In genomic region chr14:55767519-55768414, GRCm38 (mm10) we compare ENCODE assay signal across 9 mouse cellular contexts. TPM values are rescaled to one million over a fixed set of nuclear protein-coding genes. Genes with fewer than 3 reads are reported as not detected.
DNase-seq lines count a peak whose midpoint lies in the region; ATAC-seq and TF ChIP-seq lines count a peak whose summit lies in the region.
"Had no signal": no experiment of that assay in that cellular context is flagged by ENCODE, and none has a peak within 500 bp of the region (broad histone marks: within the 10 kb centered on the region; RNA-seq: fewer than 3 reads in every experiment).

No protein-coding gene starts in this region.

- peak overlapping the region; percentile 76 for H3K4me2 ChIP-seq in embryonic facial prominence, embryonic 15.5 days (replicated peaks)
- H3K4me2 ChIP-seq in stomach, postnatal 0 days (replicated peaks; ENCODE audit: low read depth) = peak overlapping the region; percentile 64

- TF ChIP-seq EP300 in stomach, postnatal 0 days (optimal IDR thresholded peaks at IDR 0.05) = no peak

- peaks cover 63% of the 10 kb centered on the region for H3K27me3 ChIP-seq in erythroblast, embryonic 14.5 days (ENCODE audit: control insufficient read depth)
- H3K27me3 ChIP-seq in embryonic facial prominence, embryonic 15.5 days = peaks cover 41% of the 10 kb centered on the region
- H3K27me3 ChIP-seq in limb, embryonic 10.5 days (ENCODE audit: low read depth, poor library complexity, severe bottlenecking) = peaks cover 78% of the 10 kb centered on the region
- H3K27me3 ChIP-seq in stomach, postnatal 0 days (ENCODE audit: control insufficient read depth, insufficient read depth, low read length) = no peaks in the 10 kb centered on the region

- ATAC-seq in erythroblast, adult 5-6 weeks (replicated peaks; ENCODE audit: low FRiP score, poor library complexity, severe bottlenecking) = no peak
- peak; percentile 57 for ATAC-seq in embryonic facial prominence, embryonic 15.5 days (ENCODE audit: insufficient number of reproducible peaks, low FRiP score, low TSS enrichment, low read depth)
- peak; percentile 25 to 49; a peak in 3 of 4 replicates for ATAC-seq in hematopoietic stem cell, adult 5-6 weeks (replicated peaks in 1 of 2; ENCODE audit: insufficient read depth in 1 of 2, low FRiP score in 2 of 2, low TSS enrichment in 1 of 2, low read depth in 1 of 2, poor library complexity in 2 of 2, severe bottlenecking in 2 of 2)
- ATAC-seq in megakaryocyte-erythroid progenitor cell, adult 5-6 weeks (replicated peaks; ENCODE audit: low FRiP score, low TSS enrichment, poor library complexity, severe bottlenecking) = peak; percentile 58
- ATAC-seq in stomach, postnatal 0 days (ENCODE audit: low FRiP score, low TSS enrichment) = peak; percentile 76

- DNase-seq in adrenal gland, postnatal 36 days = peak; percentile 64 to 76
- peak; percentile 85 for DNase-seq in limb, embryonic 10.5 days (ENCODE audit: low spot score)
- DNase-seq in stomach, postnatal 0 days (ENCODE audit: low spot score) = peak; percentile 80

- 11% methylated on average over 52 of the region's 52 CpGs for WGBS in embryonic facial prominence, embryonic 15.5 days
- 14% methylated on average over 52 of the region's 52 CpGs for WGBS in limb, embryonic 10.5 days
- WGBS in stomach, postnatal 0 days = 10% methylated on average over 52 of the region's 52 CpGs

- no peaks in the 10 kb centered on the region for H3K36me3 ChIP-seq in erythroblast, embryonic 14.5 days (ENCODE audit: control insufficient read depth)
- 0 out of 2 replicates have a peak, but pooled peaks cover 2% of the 10 kb centered on the region for H3K36me3 ChIP-seq in embryonic facial prominence, embryonic 15.5 days
- peaks cover 7% of the 10 kb centered on the region; the same call in 1 of the 2 replicates for H3K36me3 ChIP-seq in limb, embryonic 10.5 days
- H3K36me3 ChIP-seq in stomach, postnatal 0 days (ENCODE audit: control insufficient read depth, insufficient read depth, low read length) = no peaks in the 10 kb centered on the region

- H3K4me3 ChIP-seq in erythroblast, embryonic 14.5 days (replicated peaks) = peak overlapping the region; percentile 53
- peak overlapping the region; percentile 46 for H3K4me3 ChIP-seq in embryonic facial prominence, embryonic 15.5 days (replicated peaks)
- peak overlapping the region; percentile 53 for H3K4me3 ChIP-seq in limb, embryonic 10.5 days
- peak overlapping the region; percentile 34 for H3K4me3 ChIP-seq in stomach, postnatal 0 days (ENCODE audit: low read depth, low read length)

- H3K9ac ChIP-seq in embryonic facial prominence, embryonic 15.5 days = peak overlapping the region; percentile 51
- H3K9ac ChIP-seq in stomach, postnatal 0 days (ENCODE audit: low read length) = peak overlapping the region; percentile 54

- no peak overlapping the region for H3K27ac ChIP-seq in embryonic facial prominence, embryonic 15.5 days (replicated peaks)
- peak overlapping the region; percentile 76 for H3K27ac ChIP-seq in limb, embryonic 10.5 days
- peak overlapping the region; percentile 67 for H3K27ac ChIP-seq in stomach, postnatal 0 days (replicated peaks)

- peak; percentile 77 for TF ChIP-seq CTCF in stomach, postnatal 0 days (IDR thresholded peaks at IDR 0.05; ENCODE audit: low read depth)

- peaks cover 50% of the 10 kb centered on the region for H3K4me1 ChIP-seq in erythroblast, embryonic 14.5 days (ENCODE audit: control insufficient read depth)
- H3K4me1 ChIP-seq in embryonic facial prominence, embryonic 15.5 days = peaks cover 15% of the 10 kb centered on the region
- H3K4me1 ChIP-seq in limb, embryonic 10.5 days = peaks cover 14% of the 10 kb centered on the region
- H3K4me1 ChIP-seq in stomach, postnatal 0 days (replicated peaks; ENCODE audit: control insufficient read depth, insufficient read depth) = peaks cover 4% of the 10 kb centered on the region; the same call in 1 of the 2 replicates

- no peaks in the 10 kb centered on the region for H3K9me3 ChIP-seq in erythroblast, embryonic 14.5 days (ENCODE audit: control insufficient read depth, low read length)
- H3K9me3 ChIP-seq in embryonic facial prominence, embryonic 15.5 days (replicated peaks) = no peaks in the 10 kb centered on the region
- no peaks in the 10 kb centered on the region for H3K9me3 ChIP-seq in limb, embryonic 10.5 days (replicated peaks)
- H3K9me3 ChIP-seq in stomach, postnatal 0 days (ENCODE audit: control insufficient read depth, low read length) = no peaks in the 10 kb centered on the region

RNA-seq across cellular contexts. Expression of gene Ltb4r1, which starts 2.0 kb away (rescaled TPM):
- polyA plus RNA-seq in erythroblast, embryonic 14.5 days (2012) = 0.08 and 0.13 TPM in 2 replicates
- 6.3 and 14.8 TPM in 2 replicates for total RNA-seq in erythroblast, adult 5-6 weeks (2015; ENCODE audit: low replicate concordance)
- total RNA-seq in erythroblast, adult 5-6 weeks (2017; ENCODE audit: low replicate concordance) = 9.3 and 21.8 TPM in 2 replicates
- under 1 TPM; 0.66 to 0.79 TPM for total RNA-seq in adrenal gland, postnatal 36 days (2021)
- 1.8 and 2.1 TPM in 2 replicates for polyA plus RNA-seq in embryonic facial prominence, embryonic 15.5 days (2015; fragmentation: Nextera tagmentation; extraction: Ambion mirVana)
- 4.0 and 11.2 TPM in 2 replicates for total RNA-seq in hematopoietic stem cell, adult 5-6 weeks (2017)
- 0.14 and 0.26 TPM in 2 replicates for polyA plus RNA-seq in limb, embryonic 10.5 days (2016; fragmentation: Nextera tagmentation; extraction: Ambion mirVana)
- total RNA-seq in megakaryocyte-erythroid progenitor cell, adult 5-6 weeks (2014; fragmentation: Nextera tagmentation) = 0.50 and 3.5 TPM in 2 replicates
- 0.76 and 3.1 TPM in 2 replicates for total RNA-seq in megakaryocyte-erythroid progenitor cell, adult 5-6 weeks (2017)
- polyA plus RNA-seq in stomach, postnatal 0 days (2015; fragmentation: Nextera tagmentation; extraction: Ambion mirVana) = 1.8 TPM in 2 replicates

RNA-seq across cellular contexts. Expression of gene Ltb4r2, which starts 6.5 kb away (rescaled TPM):
- polyA plus RNA-seq in erythroblast, embryonic 14.5 days (2012) = not detected in 2 replicates
- not detected in 2 replicates for total RNA-seq in erythroblast, adult 5-6 weeks (2015; ENCODE audit: low replicate concordance)
- 0.14 TPM in 1 of 2 replicates, not detected in the other for total RNA-seq in erythroblast, adult 5-6 weeks (2017; ENCODE audit: low replicate concordance)
- total RNA-seq in adrenal gland, postnatal 36 days (2021) = not detected
- polyA plus RNA-seq in embryonic facial prominence, embryonic 15.5 days (2015; fragmentation: Nextera tagmentation; extraction: Ambion mirVana) = 0.95 and 1.4 TPM in 2 replicates
- 0.60 and 0.63 TPM in 2 replicates for total RNA-seq in hematopoietic stem cell, adult 5-6 weeks (2017)
- polyA plus RNA-seq in limb, embryonic 10.5 days (2016; fragmentation: Nextera tagmentation; extraction: Ambion mirVana) = 0.23 and 0.30 TPM in 2 replicates
- not detected in 2 replicates for total RNA-seq in megakaryocyte-erythroid progenitor cell, adult 5-6 weeks (2014; fragmentation: Nextera tagmentation)
- total RNA-seq in megakaryocyte-erythroid progenitor cell, adult 5-6 weeks (2017) = 0.38 and 1.7 TPM in 2 replicates
- polyA plus RNA-seq in stomach, postnatal 0 days (2015; fragmentation: Nextera tagmentation; extraction: Ambion mirVana) = 3.2 and 3.8 TPM in 2 replicates
- total RNA-seq: gastrocnemius, adult 8-10 months had no signal

RNA-seq across cellular contexts. Expression of gene Cideb, which starts 9.5 kb away (rescaled TPM):
- polyA plus RNA-seq in erythroblast, embryonic 14.5 days (2012) = 0.08 and 0.22 TPM in 2 replicates
- total RNA-seq in erythroblast, adult 5-6 weeks (2015; ENCODE audit: low replicate concordance) = 2.1 TPM in 1 of 2 replicates, not detected in the other
- total RNA-seq in erythroblast, adult 5-6 weeks (2017; ENCODE audit: low replicate concordance) = 0.94 TPM in 1 of 2 replicates, not detected in the other
- 1 to 10 TPM in 1 of 2 experiments, under 1 TPM in 1; 0.93 to 1.3 TPM for total RNA-seq in adrenal gland, postnatal 36 days (2021)
- 0.47 and 0.60 TPM in 2 replicates for polyA plus RNA-seq in embryonic facial prominence, embryonic 15.5 days (2015; fragmentation: Nextera tagmentation; extraction: Ambion mirVana)
- total RNA-seq in hematopoietic stem cell, adult 5-6 weeks (2017) = not detected in 2 replicates
- polyA plus RNA-seq in limb, embryonic 10.5 days (2016; fragmentation: Nextera tagmentation; extraction: Ambion mirVana) = 0.24 TPM in 1 of 2 replicates, not detected in the other
- not detected in 2 replicates for total RNA-seq in megakaryocyte-erythroid progenitor cell, adult 5-6 weeks (2014; fragmentation: Nextera tagmentation)
- total RNA-seq in megakaryocyte-erythroid progenitor cell, adult 5-6 weeks (2017) = not detected in 2 replicates
- polyA plus RNA-seq in stomach, postnatal 0 days (2015; fragmentation: Nextera tagmentation; extraction: Ambion mirVana) = 12.3 and 13.6 TPM in 2 replicates
- total RNA-seq: gastrocnemius, adult 8-10 months had no signal

RNA-seq across cellular contexts. Expression of gene Adcy4, which starts 16.1 kb away (rescaled TPM):
- polyA plus RNA-seq in erythroblast, embryonic 14.5 days (2012) = 0.02 TPM in 1 of 2 replicates, not detected in the other
- not detected in 2 replicates for total RNA-seq in erythroblast, adult 5-6 weeks (2015; ENCODE audit: low replicate concordance)
- total RNA-seq in erythroblast, adult 5-6 weeks (2017; ENCODE audit: low replicate concordance) = not detected in 2 replicates
- 10 to 100 TPM in 1 of 2 experiments, 1 to 10 TPM in 1; 6.7 to 13.8 TPM for total RNA-seq in adrenal gland, postnatal 36 days (2021)
- polyA plus RNA-seq in embryonic facial prominence, embryonic 15.5 days (2015; fragmentation: Nextera tagmentation; extraction: Ambion mirVana) = 17.4 and 22.2 TPM in 2 replicates
- 1.0 and 2.2 TPM in 2 replicates for total RNA-seq in hematopoietic stem cell, adult 5-6 weeks (2017)
- polyA plus RNA-seq in limb, embryonic 10.5 days (2016; fragmentation: Nextera tagmentation; extraction: Ambion mirVana) = 7.7 and 13.3 TPM in 2 replicates
- not detected in 2 replicates for total RNA-seq in megakaryocyte-erythroid progenitor cell, adult 5-6 weeks (2014; fragmentation: Nextera tagmentation)
- total RNA-seq in megakaryocyte-erythroid progenitor cell, adult 5-6 weeks (2017) = not detected in 2 replicates
- 2.3 and 2.5 TPM in 2 replicates for polyA plus RNA-seq in stomach, postnatal 0 days (2015; fragmentation: Nextera tagmentation; extraction: Ambion mirVana)

RNA-seq across cellular contexts. Expression of gene Ripk3, which starts 20.9 kb away (rescaled TPM):
- polyA plus RNA-seq in erythroblast, embryonic 14.5 days (2012) = 0.47 and 0.58 TPM in 2 replicates
- 17.1 and 22.6 TPM in 2 replicates for total RNA-seq in erythroblast, adult 5-6 weeks (2015; ENCODE audit: low replicate concordance)
- 6.7 and 7.2 TPM in 2 replicates for total RNA-seq in erythroblast, adult 5-6 weeks (2017; ENCODE audit: low replicate concordance)
- 1 to 10 TPM; 4.5 to 5.3 TPM for total RNA-seq in adrenal gland, postnatal 36 days (2021)
- 34.5 and 41.3 TPM in 2 replicates for polyA plus RNA-seq in embryonic facial prominence, embryonic 15.5 days (2015; fragmentation: Nextera tagmentation; extraction: Ambion mirVana)
- 23.8 and 47.9 TPM in 2 replicates for total RNA-seq in hematopoietic stem cell, adult 5-6 weeks (2017)
- 25.3 and 29.3 TPM in 2 replicates for polyA plus RNA-seq in limb, embryonic 10.5 days (2016; fragmentation: Nextera tagmentation; extraction: Ambion mirVana)
- 55.7 and 87.0 TPM in 2 replicates for total RNA-seq in megakaryocyte-erythroid progenitor cell, adult 5-6 weeks (2014; fragmentation: Nextera tagmentation)
- 8.9 and 23.1 TPM in 2 replicates for total RNA-seq in megakaryocyte-erythroid progenitor cell, adult 5-6 weeks (2017)
- polyA plus RNA-seq in stomach, postnatal 0 days (2015; fragmentation: Nextera tagmentation; extraction: Ambion mirVana) = 8.7 and 13.2 TPM in 2 replicates
